Mouse (Mus musculus) lung, postnatal 0 days (tissue): ENCODE measurements around the gene 4931422A03Rik. TPM values are rescaled to one million over a fixed set of nuclear protein-coding genes. Genes with fewer than 3 reads are reported as not detected.

Source experiments
- ATAC-seq: fragments of 200-750 bp; cut with Nextera tagmentation; 2 replicates; pipeline ENCODE4 v1.8.0; 2017; ENCODE audit warnings: moderate library complexity
- DNase-seq: peaks from one replicate; pipeline ENCODE4 v3.0.0-alpha.2; 2016; ENCODE audit warnings: low spot score
- H3K27ac ChIP-seq: fragments of 300-500 bp; sonication (generic); 2 replicates; pipeline ENCODE4 v1.5.1; 2014; ENCODE audit warnings: antibody characterized with exemption, mild to moderate bottlenecking, low read length, mixed read lengths
- H3K27me3 ChIP-seq: fragments of 300-500 bp; sonication (generic); replicated peaks from 2 replicates; pipeline ENCODE4 v1.6.1; 2014; ENCODE audit warnings: low read length, mixed read lengths; ENCODE audit not compliant: insufficient read depth
- H3K36me3 ChIP-seq: fragments of 300-500 bp; sonication (generic); 2 replicates; pipeline ENCODE4 v1.6.1; 2014; ENCODE audit warnings: low read length, mixed read lengths; ENCODE audit not compliant: insufficient read depth
- H3K4me1 ChIP-seq: fragments of 300-500 bp; sonication (generic); 2 replicates; pipeline ENCODE4 v1.6.1; 2014; ENCODE audit warnings: antibody characterized with exemption, low read depth, low read length, mixed read lengths; ENCODE audit not compliant: insufficient read depth
- H3K4me2 ChIP-seq: fragments of 300-500 bp; sonication (generic); replicated peaks from 2 replicates; pipeline ENCODE4 v1.6.1; 2014; ENCODE audit warnings: low read depth, mild to moderate bottlenecking, low read length, moderate library complexity, mixed read lengths
- H3K4me3 ChIP-seq: fragments of 300-500 bp; sonication (generic); 2 replicates; pipeline ENCODE4 v1.5.1; 2014; ENCODE audit warnings: low read depth, low read length
- H3K9ac ChIP-seq: fragments of 300-500 bp; sonication (generic); replicated peaks from 2 replicates; pipeline ENCODE4 v1.6.1; 2014; ENCODE audit warnings: low read depth, mild to moderate bottlenecking
- H3K9me3 ChIP-seq: fragments of 300-500 bp; sonication (generic); 2 replicates; pipeline ENCODE4 v1.6.1; 2016; ENCODE audit warnings: low read length, mixed read lengths
- CTCF ChIP-seq: IDR thresholded peaks from 2 replicates; pipeline ENCODE4 v1.5.1; 2016; ENCODE audit warnings: antibody characterized with exemption, mild to moderate bottlenecking
- EP300 ChIP-seq: IDR thresholded peaks from 2 replicates; pipeline ENCODE4 v1.6.1; 2016; ENCODE audit warnings: antibody characterized with exemption, mild to moderate bottlenecking, control low read depth
- WGBS: fragments of 180-500 bp; shearing (Covaris S2); extraction: QIAGEN DNeasy Blood & Tissue Kit; methylation state at CpG from one replicate; pipeline ENCODE4 v1.1.7; 2014; 5-methylcytosine and 5-hydroxymethylcytosine counted together
- polyA plus RNA-seq: library from polyadenylated mRNA; unstranded; fragments of >200 nt; fragmentation: Nextera tagmentation; extraction: Ambion mirVana; gene quantifications from 2 replicates; pipeline ENCODE4 v1.2.1, GENCODE M21; 2015

4931422A03Rik gene
- polyA plus RNA-seq, 1 experiment from 2014 or later, result 1.4 TPM

GRCm38 (mm10) chr2:103968919-103969436 is 59.2 kb downstream of the 4931422A03Rik start:
- no peak for ATAC-seq
- H3K27me3 ChIP-seq, result no peaks in the 10 kb centered on the region

GRCm38 (mm10) chr2:103968186-103968585 is 60.0 kb downstream of the 4931422A03Rik start:
- no peak overlapping the region for H3K9ac ChIP-seq
- H3K4me2 ChIP-seq, result no peak overlapping the region
- no peak for DNase-seq

More at GRCm38 (mm10) chr2:103968919-103969436, 59.2 kb downstream of the 4931422A03Rik start:
- Histone ChIP-seq H3K4me2 (peak overlapping the region; percentile 79), H3K4me3 (peak overlapping the region; percentile 72), H3K27ac (peak overlapping the region; percentile 75; the same call in 1 of the 2 replicates), H3K4me1 (no peaks in the 10 kb centered on the region; the same call in 1 of the 2 replicates), H3K9me3 (no peaks in the 10 kb centered on the region), H3K36me3 (no peaks in the 10 kb centered on the region), H3K9ac (peak overlapping the region; percentile 39; the same call in 1 of the 2 replicates)
- WGBS, result 25% methylated on average over 10 of the region's 10 CpGs
- DNase-seq, result peak; percentile 6
- TF ChIP-seq EP300 (no peak), CTCF (no peak)

GRCm38 (mm10) chr2:103965391-103965790 is 62.8 kb downstream of the 4931422A03Rik start:
- DNase-seq, result no peak
- Histone ChIP-seq H3K9ac (no peak overlapping the region), H3K4me1 (no peaks in the 10 kb centered on the region; the same call in 1 of the 2 replicates), H3K27me3 (no peaks in the 10 kb centered on the region), H3K36me3 (no peaks in the 10 kb centered on the region), H3K27ac (no peak overlapping the region), H3K4me2 (no peak overlapping the region), H3K4me3 (no peak overlapping the region), H3K9me3 (no peaks in the 10 kb centered on the region)
- no peak for ATAC-seq
- TF ChIP-seq EP300, result no peak
- no peak for TF ChIP-seq CTCF
- WGBS, result 72% methylated on average over 3 of the region's 3 CpGs

More at GRCm38 (mm10) chr2:103968186-103968585, 60.0 kb downstream of the 4931422A03Rik start:
- Histone ChIP-seq H3K4me1 (no peaks in the 10 kb centered on the region; the same call in 1 of the 2 replicates), H3K27ac (no peak overlapping the region), H3K4me3 (no peak overlapping the region), H3K9me3 (no peaks in the 10 kb centered on the region), H3K36me3 (no peaks in the 10 kb centered on the region), H3K27me3 (no peaks in the 10 kb centered on the region)
- 65% methylated on average over 4 of the region's 4 CpGs for whole genome bisulfite sequencing
- ATAC-seq, result no peak
- no peak for TF ChIP-seq CTCF
- TF ChIP-seq EP300, result no peak

GRCm38 (mm10) chr2:103962349-103962748 is 65.8 kb downstream of the 4931422A03Rik start:
- WGBS, result 65% methylated on average over 4 of the region's 4 CpGs
- Histone ChIP-seq H3K4me2 (no peak overlapping the region), H3K4me3 (no peak overlapping the region), H3K36me3 (no peaks in the 10 kb centered on the region), H3K4me1 (no peaks in the 10 kb centered on the region), H3K9ac (no peak overlapping the region), H3K27ac (no peak overlapping the region), H3K27me3 (no peaks in the 10 kb centered on the region), H3K9me3 (no peaks in the 10 kb centered on the region)
- TF ChIP-seq EP300 (no peak), CTCF (no peak)
- DNase-seq (no peak), ATAC-seq (no peak)

GRCm38 (mm10) chr2:103959574-103959973 is 68.6 kb downstream of the 4931422A03Rik start:
- H3K4me1 ChIP-seq, result no peaks in the 10 kb centered on the region
- H3K27me3 ChIP-seq, result no peaks in the 10 kb centered on the region
- TF ChIP-seq EP300, result no peak
- TF ChIP-seq CTCF, result no peak
- H3K9me3 ChIP-seq, result no peaks in the 10 kb centered on the region
- no peak overlapping the region for H3K4me2 ChIP-seq
- no peaks in the 10 kb centered on the region for H3K36me3 ChIP-seq
- no peak overlapping the region for H3K9ac ChIP-seq
- H3K27ac ChIP-seq, result no peak overlapping the region
- DNase-seq (no peak), ATAC-seq (no peak)
- no peak overlapping the region for H3K4me3 ChIP-seq
- 86% methylated on average over 6 of the region's 6 CpGs for WGBS

DNA sequence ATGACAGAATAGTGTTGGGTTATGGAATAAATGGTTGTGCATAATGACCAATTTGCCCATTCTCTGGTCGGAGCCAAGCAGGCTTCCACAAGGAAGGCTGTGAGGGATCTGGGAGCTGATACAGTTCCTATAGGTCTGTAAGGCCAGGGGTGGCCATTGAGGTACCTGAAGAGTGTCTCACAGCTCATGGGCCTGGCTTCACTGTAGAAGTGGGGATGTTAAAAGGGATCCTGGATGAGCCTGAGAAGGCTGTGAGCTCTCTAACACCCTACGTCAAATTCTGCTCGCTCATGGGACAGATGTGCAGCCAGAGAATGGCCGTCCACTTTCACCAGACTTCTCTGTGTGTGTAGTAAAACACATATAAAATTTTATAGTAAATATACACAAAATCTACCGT is 69.1 kb downstream of the 4931422A03Rik start:
- no peaks in the 10 kb centered on the region for H3K36me3 ChIP-seq
- H3K9ac ChIP-seq, result no peak overlapping the region
- no peak for ATAC-seq
- no peaks in the 10 kb centered on the region for H3K4me1 ChIP-seq
- H3K4me3 ChIP-seq, result no peak overlapping the region
- H3K9me3 ChIP-seq, result no peaks in the 10 kb centered on the region
- TF ChIP-seq EP300 (no peak), CTCF (no peak)
- H3K27ac ChIP-seq, result no peak overlapping the region
- WGBS, result 92% methylated on average over 5 of the region's 5 CpGs
- DNase-seq, result no peak
- no peak overlapping the region for H3K4me2 ChIP-seq
- no peaks in the 10 kb centered on the region for H3K27me3 ChIP-seq

DNA sequence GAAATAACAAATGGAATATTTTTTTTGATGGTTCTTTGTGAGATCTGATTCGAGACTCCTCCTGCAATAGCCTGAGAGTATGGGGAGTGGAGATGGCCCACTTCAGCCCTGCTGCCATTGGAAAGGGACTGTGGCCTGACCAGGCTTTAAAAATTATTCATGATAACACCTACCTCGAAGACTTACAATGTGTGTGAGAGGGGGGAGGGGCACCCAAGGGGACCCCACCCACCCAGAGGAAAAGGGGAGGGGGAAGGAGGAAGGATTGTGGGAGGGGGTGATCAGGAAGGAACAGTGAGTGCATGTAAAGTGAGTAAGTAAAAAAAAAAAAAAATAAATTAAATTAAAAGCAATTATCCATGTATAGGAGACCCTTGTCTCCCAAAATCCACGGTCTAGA is 69.5 kb downstream of the 4931422A03Rik start:
- Histone ChIP-seq H3K4me2 (no peak overlapping the region), H3K36me3 (no peaks in the 10 kb centered on the region), H3K4me3 (no peak overlapping the region), H3K9me3 (no peaks in the 10 kb centered on the region), H3K27ac (no peak overlapping the region), H3K4me1 (no peaks in the 10 kb centered on the region), H3K27me3 (no peaks in the 10 kb centered on the region), H3K9ac (no peak overlapping the region)
- TF ChIP-seq CTCF (no peak), EP300 (no peak)
- DNase-seq (no peak), ATAC-seq (no peak)
- 53% methylated on average over 3 of the region's 3 CpGs for WGBS
